Mouse (Mus musculus) skeletal muscle tissue, postnatal 0 days (tissue): ENCODE measurements around the gene Ctla2b. TPM values are rescaled to one million over a fixed set of nuclear protein-coding genes. Genes with fewer than 3 reads are reported as not detected.

Experiments used
- polyA plus RNA-seq: library from polyadenylated mRNA; unstranded; fragments of >200 nt; fragmentation: Nextera tagmentation; extraction: Ambion mirVana; gene quantifications from 2 replicates; pipeline ENCODE4 v1.2.1, GENCODE M21; 2015

The Ctla2b gene
- 6.8 and 9.2 TPM in 2 replicates for polyA plus RNA-seq

GRCm38 (mm10) chr13:60897328-60897727 lies at the start of gene Ctla2b:
TSS of gene Ctla2b (minus strand) at chr13:60897447.

GRCm38 (mm10) chr13:60941884-60942283 lies 44.6 kb upstream of the Ctla2b start, which contains the start of gene Tpbpa:
TSS of gene Tpbpa (minus strand) at chr13:60941984.

GRCm38 (mm10) chr13:60936500-60936901 lies 39.3 kb upstream of the Ctla2b start, which contains the start of the genes Gm49391 and Ctla2a:
TSS of gene Gm49391 (minus strand) at chr13:60936571.
TSS of gene Ctla2a (minus strand) at chr13:60936625.

GRCm38 (mm10) chr13:60935490-60935889 lies 38.2 kb upstream of the Ctla2b start, which contains the start of gene Gm49393:
TSS of gene Gm49393 (minus strand) at chr13:60935590.

GRCm38 (mm10) chr13:60904780-60905179 lies 7.5 kb upstream of the Ctla2b start, which contains the start of gene Tpbpb:
TSS of gene Tpbpb (minus strand) at chr13:60904880.

GRCm38 (mm10) chr13:60896794-60897193 lies 453 bp downstream of the Ctla2b start, which contains the start of gene Gm49392:
TSS of gene Gm49392 (minus strand) at chr13:60896894.

GRCm38 (mm10) chr13:60864281-60864680 lies 33.0 kb downstream of the Ctla2b start, which contains the start of gene 4930486L24Rik:
TSS of gene 4930486L24Rik (minus strand) at chr13:60864475.

Other genes starting within 250 kb of the Ctla2b start
- gene BC051665, start 111.1 kb downstream of the Ctla2b start, polyA plus RNA-seq = not detected in 2 replicates
- gene Ctsll3, start 94.6 kb downstream of the Ctla2b start, polyA plus RNA-seq = not detected in 2 replicates
- gene 4930486L24Rik, start 33.0 kb downstream of the Ctla2b start, polyA plus RNA-seq = not detected in 2 replicates
- 0.57 and 0.59 TPM in 2 replicates for gene Gm49392, start 553 bp downstream of the Ctla2b start, polyA plus RNA-seq
- gene Tpbpb, start 7.4 kb upstream of the Ctla2b start, polyA plus RNA-seq = not detected in 2 replicates
- gene Gm49393, start 38.1 kb upstream of the Ctla2b start, polyA plus RNA-seq = not detected in 2 replicates
- gene Gm49391, start 39.1 kb upstream of the Ctla2b start, polyA plus RNA-seq = 2.8 and 3.1 TPM in 2 replicates
- gene Ctla2a, start 39.2 kb upstream of the Ctla2b start, polyA plus RNA-seq = 62.3 and 63.6 TPM in 2 replicates
- not detected in 2 replicates for gene Tpbpa, start 44.5 kb upstream of the Ctla2b start, polyA plus RNA-seq
- 0.71 and 0.95 TPM in 2 replicates for gene Ctsj, start 108.5 kb upstream of the Ctla2b start, polyA plus RNA-seq
- gene Ctsq, start 143.2 kb upstream of the Ctla2b start, polyA plus RNA-seq = 0.21 TPM in 1 of 2 replicates, not detected in the other